Mouse (Mus musculus) kidney, embryonic 14.5 days (tissue): ENCODE data around the gene Itga3. TPM values are rescaled to one million over a fixed set of nuclear protein-coding genes. Genes with fewer than 3 reads are reported as not detected.
A peak's percentile ranks its signal among the peaks of the same experiment; 100 is the strongest.

Experiments
- ATAC-seq: fragments of 200-750 bp; cut with Nextera tagmentation; 2 replicates; pipeline ENCODE4 v1.8.0; 2017; ENCODE audit warnings: moderate number of reproducible peaks, mild to moderate bottlenecking, moderate TSS enrichment, moderate library complexity; ENCODE audit not compliant: low FRiP score, low TSS enrichment
- H3K27ac ChIP-seq: fragments of 300-500 bp; sonication (generic); 2 replicates; pipeline ENCODE4 v1.5.1; 2014; ENCODE audit warnings: low read depth, mild to moderate bottlenecking, low read length, moderate library complexity, mixed read lengths
- H3K27me3 ChIP-seq: fragments of 300-500 bp; sonication (generic); 2 replicates; pipeline ENCODE4 v1.6.1; 2014; ENCODE audit warnings: mild to moderate bottlenecking, low read length; ENCODE audit not compliant: control insufficient read depth, insufficient read depth
- H3K36me3 ChIP-seq: fragments of 300-500 bp; sonication (generic); 2 replicates; pipeline ENCODE4 v1.6.1; 2014; ENCODE audit warnings: low read length, mixed read lengths; ENCODE audit not compliant: control insufficient read depth, insufficient read depth
- H3K4me1 ChIP-seq: fragments of 300-500 bp; sonication (generic); 2 replicates; pipeline ENCODE4 v1.6.1; 2014; ENCODE audit warnings: low read length, mixed read lengths; ENCODE audit not compliant: control insufficient read depth, insufficient read depth
- H3K4me2 ChIP-seq: fragments of 300-500 bp; sonication (generic); replicated peaks from 2 replicates; pipeline ENCODE4 v1.6.1; 2014; ENCODE audit warnings: low read depth, mild to moderate bottlenecking, low read length
- H3K4me3 ChIP-seq: fragments of 300-500 bp; sonication (generic); 2 replicates; pipeline ENCODE4 v1.5.1; 2014; ENCODE audit warnings: mild to moderate bottlenecking, low read length
- H3K9ac ChIP-seq: fragments of 300-500 bp; sonication (generic); 2 replicates; pipeline ENCODE4 v1.6.1; 2014; ENCODE audit warnings: low read depth, mild to moderate bottlenecking, low read length, moderate library complexity
- H3K9me3 ChIP-seq: fragments of 300-500 bp; sonication (generic); 2 replicates; pipeline ENCODE4 v1.6.1; 2016; ENCODE audit warnings: low read length; ENCODE audit not compliant: control insufficient read depth
- WGBS: fragments of 180-500 bp; shearing (Covaris S2); extraction: QIAGEN DNeasy Blood & Tissue Kit; methylation state at CpG from one replicate; pipeline ENCODE4 v1.1.7; 2014; 5-methylcytosine and 5-hydroxymethylcytosine counted together
- polyA plus RNA-seq: library from polyadenylated mRNA; unstranded; fragments of >200 nt; fragmentation: Nextera tagmentation; extraction: Ambion mirVana; gene quantifications from 2 replicates; pipeline ENCODE4 v1.2.1, GENCODE M21; 2014

The Itga3 gene
- 13.9 and 20.9 TPM in 2 replicates for polyA plus RNA-seq

DNA sequence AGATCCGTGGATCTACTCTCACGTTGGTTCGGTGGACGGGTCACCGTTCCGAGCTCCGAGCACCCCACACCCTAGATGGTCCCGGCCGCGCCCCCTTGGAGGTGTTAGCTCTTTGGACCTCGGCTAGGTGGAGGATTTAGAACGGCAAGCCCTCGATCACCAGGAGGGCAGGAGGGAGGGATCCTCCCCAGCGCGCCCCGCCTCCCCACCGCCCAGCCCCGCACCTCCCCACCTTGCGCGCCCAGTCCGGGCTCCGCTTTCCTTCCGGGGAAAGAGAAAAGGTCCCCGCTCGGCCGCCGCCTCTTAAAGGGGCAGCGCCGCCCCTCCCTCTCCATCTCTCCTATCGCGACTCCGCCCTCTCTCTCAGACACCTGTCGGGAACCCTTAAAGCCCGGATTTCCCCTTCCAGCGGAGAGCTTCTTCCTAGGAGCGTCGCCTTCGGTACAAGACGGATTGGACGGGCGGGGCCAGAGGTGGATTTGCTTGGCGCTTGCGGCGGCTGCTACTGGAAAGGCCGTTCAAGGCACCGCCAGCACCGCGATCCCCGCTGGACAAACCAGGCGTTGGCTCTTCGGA is at the start of gene Itga3:
TSS of gene Itga3 (minus strand) at position 266 of the 576 bp plus-strand sequence.
- Histone ChIP-seq H3K36me3 (no peaks in the 10 kb centered on the region), H3K9ac (peak within 1 kb of the TSS; percentile 62), H3K27ac (peak within 1 kb of the TSS; percentile 69), H3K4me3 (peak within 1 kb of the TSS; percentile 67), H3K4me1 (peaks cover 63% of the 10 kb centered on the region), H3K4me2 (peak within 1 kb of the TSS; percentile 86), H3K9me3 (no peaks in the 10 kb centered on the region), H3K27me3 (no peaks in the 10 kb centered on the region)
- peak; percentile 74 for ATAC-seq
- WGBS, result under 1% methylated on average over 42 of the region's 51 CpGs

DNA sequence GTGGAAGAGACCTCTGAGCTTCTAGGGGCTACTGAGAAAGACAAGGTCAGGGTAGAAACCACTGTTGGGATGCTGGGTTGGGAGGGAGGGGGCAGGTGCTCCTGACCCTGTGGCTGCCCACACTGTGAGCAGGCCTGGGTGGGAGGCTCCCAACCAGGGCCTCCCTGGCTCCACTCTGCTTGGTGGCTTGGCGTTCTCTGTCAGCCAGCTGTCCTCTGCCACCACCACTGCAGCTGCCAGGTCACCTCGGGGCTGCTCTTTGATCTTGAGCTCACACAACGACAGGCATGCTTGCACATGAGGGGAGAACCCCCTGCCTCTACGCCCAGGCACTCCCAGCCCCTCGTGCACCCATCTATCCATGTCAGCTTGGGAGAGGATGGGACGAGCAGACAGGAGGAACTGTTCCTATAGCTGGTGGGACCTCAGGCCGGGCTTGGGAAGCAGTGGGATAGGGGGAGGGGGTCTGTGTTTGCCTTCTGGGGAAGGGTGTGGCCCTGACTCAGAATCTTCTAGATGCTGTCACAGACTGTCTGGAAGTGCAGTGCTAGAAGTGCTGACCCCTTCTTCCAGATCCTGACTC is 48.9 kb upstream of the Itga3 start:
- Histone ChIP-seq H3K27ac (no peak overlapping the region), H3K9me3 (no peaks in the 10 kb centered on the region), H3K36me3 (no peaks in the 10 kb centered on the region), H3K4me3 (no peak overlapping the region), H3K27me3 (peaks cover 63% of the 10 kb centered on the region), H3K4me2 (no peak overlapping the region), H3K4me1 (peaks cover 25% of the 10 kb centered on the region), H3K9ac (no peak overlapping the region)
- WGBS, result 11% methylated on average over 7 of the region's 7 CpGs
- ATAC-seq, result peak; percentile 40; the same call in 1 of the 2 replicates

DNA sequence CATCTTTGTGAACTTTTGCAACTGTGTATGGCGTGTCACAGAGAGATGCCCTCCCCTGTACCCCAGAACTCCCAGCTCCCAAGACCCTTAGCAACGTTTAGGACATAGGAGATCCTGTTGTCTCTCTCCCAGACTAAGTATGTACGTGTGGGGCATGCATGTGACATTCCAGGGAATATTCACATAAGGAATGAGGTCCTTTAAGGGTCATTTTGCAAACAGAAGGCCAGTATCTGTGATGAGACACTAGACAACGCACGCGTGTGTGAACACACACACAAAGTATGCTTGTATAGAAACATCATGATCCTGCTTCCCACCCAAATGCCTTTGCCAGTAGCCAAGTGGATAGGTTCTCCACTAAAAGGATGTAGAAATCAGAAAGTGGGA is 45.5 kb upstream of the Itga3 start:
- Histone ChIP-seq H3K4me1 (peaks cover 30% of the 10 kb centered on the region), H3K36me3 (no peaks in the 10 kb centered on the region), H3K9ac (no peak overlapping the region), H3K27me3 (peaks cover 71% of the 10 kb centered on the region), H3K27ac (no peak overlapping the region), H3K9me3 (no peaks in the 10 kb centered on the region), H3K4me3 (peak overlapping the region; percentile 39; the same call in 1 of the 2 replicates), H3K4me2 (no peak overlapping the region)
- 45% methylated on average over 6 of the region's 6 CpGs for WGBS
- no peak for ATAC-seq

- Histone ChIP-seq H3K36me3 (no peaks in the 10 kb centered on the region), H3K4me1 (peaks cover 24% of the 10 kb centered on the region), H3K4me3 (peak overlapping the region; percentile 39), H3K4me2 (peak overlapping the region; percentile 62), H3K9ac (peak overlapping the region; percentile 58), H3K9me3 (no peaks in the 10 kb centered on the region), H3K27ac (no peak overlapping the region), H3K27me3 (peaks cover 71% of the 10 kb centered on the region)
- no peak for ATAC-seq
- 1% methylated on average over 63 of the region's 63 CpGs for WGBS
Measured at GRCm38 (mm10) chr11:95121161-95122099, 44.8 kb upstream of the Itga3 start.

GRCm38 (mm10) chr11:95120633-95121020 is 44.0 kb upstream of the Itga3 start:
- no peak for ATAC-seq
- WGBS, result under 1% methylated on average over 21 of the region's 21 CpGs
- Histone ChIP-seq H3K4me1 (peaks cover 20% of the 10 kb centered on the region; the same call in 1 of the 2 replicates), H3K27me3 (peaks cover 71% of the 10 kb centered on the region), H3K9ac (peak overlapping the region; percentile 18; the same call in 1 of the 2 replicates), H3K27ac (no peak overlapping the region), H3K36me3 (no peaks in the 10 kb centered on the region), H3K9me3 (no peaks in the 10 kb centered on the region), H3K4me2 (peak overlapping the region; percentile 62), H3K4me3 (peak overlapping the region; percentile 39)

- Histone ChIP-seq H3K27me3 (peaks cover 66% of the 10 kb centered on the region), H3K4me3 (peak within 1 kb of the TSS; percentile 39), H3K4me2 (peak within 1 kb of the TSS; percentile 62), H3K36me3 (no peaks in the 10 kb centered on the region), H3K4me1 (peaks cover 15% of the 10 kb centered on the region; the same call in 1 of the 2 replicates), H3K9ac (peak within 1 kb of the TSS; percentile 18; the same call in 1 of the 2 replicates), H3K9me3 (no peaks in the 10 kb centered on the region), H3K27ac (no peak within 1 kb of the TSS)
- peak; percentile 34 for ATAC-seq
- WGBS, result under 1% methylated on average over 55 of the region's 55 CpGs
Measured at GRCm38 (mm10) chr11:95119990-95120632, 43.5 kb upstream of the Itga3 start, which contains the start of gene Dlx3. Dlx3 (plus strand) TSS chr11:95120119.

GRCm38 (mm10) chr11:95118505-95118904 is 41.9 kb upstream of the Itga3 start:
- Histone ChIP-seq H3K4me1 (peaks cover 15% of the 10 kb centered on the region; the same call in 1 of the 2 replicates), H3K9ac (no peak overlapping the region), H3K27me3 (peaks cover 53% of the 10 kb centered on the region), H3K9me3 (no peaks in the 10 kb centered on the region), H3K36me3 (no peaks in the 10 kb centered on the region), H3K4me3 (no peak overlapping the region), H3K27ac (no peak overlapping the region), H3K4me2 (no peak overlapping the region)
- 3% methylated on average over 8 of the region's 8 CpGs for WGBS
- ATAC-seq, result 0 out of 2 replicates have a peak, but pooled peaks have one; percentile 45

DNA sequence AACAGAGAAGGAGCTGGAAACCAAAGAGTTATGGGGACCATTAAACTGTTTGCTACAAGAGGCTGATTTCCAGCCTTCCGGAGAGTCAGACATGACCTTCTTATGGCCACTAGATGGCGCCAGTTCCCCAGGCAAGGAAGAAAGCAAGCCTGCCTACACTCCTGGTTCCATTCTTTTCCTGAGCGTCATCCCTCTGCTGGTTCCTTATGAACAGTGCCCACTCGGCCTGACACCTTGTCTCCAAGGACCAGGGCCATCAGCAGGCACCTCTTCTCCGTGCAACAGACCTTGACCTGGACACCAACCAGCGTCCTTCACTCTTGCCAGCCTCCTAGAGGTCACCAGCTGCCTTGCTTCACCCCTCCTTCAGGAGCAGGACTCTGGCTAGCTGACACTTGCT is 40.4 kb upstream of the Itga3 start:
- Histone ChIP-seq H3K36me3 (no peaks in the 10 kb centered on the region), H3K27me3 (peaks cover 39% of the 10 kb centered on the region), H3K9me3 (no peaks in the 10 kb centered on the region), H3K4me2 (no peak overlapping the region), H3K9ac (no peak overlapping the region), H3K27ac (no peak overlapping the region), H3K4me3 (no peak overlapping the region), H3K4me1 (peaks cover 15% of the 10 kb centered on the region; the same call in 1 of the 2 replicates)
- peak; percentile 40 for ATAC-seq
- WGBS, result 1% methylated on average over 6 of the region's 6 CpGs
